Mouse (Mus musculus) adrenal gland (tissue): ENCODE data around the gene Tubgcp6.

ENCODE experiments used
- intact Hi-C: fragments of 180-260 bp; cut with DNase I; formaldehyde crosslinking; loops from one replicate; pipeline ENCODE4 v1.15.1; 2025

The Tubgcp6 gene

DNA sequence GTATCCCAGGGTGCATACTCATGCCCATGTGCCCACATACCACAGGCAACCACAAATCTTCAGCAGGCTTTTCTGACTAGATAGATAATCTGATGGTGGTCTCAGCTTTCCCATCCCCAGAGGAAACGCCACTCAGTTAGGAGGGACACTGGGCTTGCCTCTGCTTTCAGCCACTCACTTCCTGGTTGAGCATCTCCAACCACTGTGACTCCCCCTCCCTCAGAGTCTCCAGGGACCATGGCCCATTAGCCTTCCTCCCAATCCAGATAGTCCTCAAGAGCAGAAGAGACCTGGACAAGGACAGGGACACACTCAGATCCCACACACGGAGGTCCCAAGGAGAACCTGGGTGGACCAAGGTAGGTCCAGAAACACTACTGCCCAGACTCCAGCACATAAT lies 20.2 kb upstream of the Tubgcp6 start:
- intact Hi-C loops, result no loop called here

DNA sequence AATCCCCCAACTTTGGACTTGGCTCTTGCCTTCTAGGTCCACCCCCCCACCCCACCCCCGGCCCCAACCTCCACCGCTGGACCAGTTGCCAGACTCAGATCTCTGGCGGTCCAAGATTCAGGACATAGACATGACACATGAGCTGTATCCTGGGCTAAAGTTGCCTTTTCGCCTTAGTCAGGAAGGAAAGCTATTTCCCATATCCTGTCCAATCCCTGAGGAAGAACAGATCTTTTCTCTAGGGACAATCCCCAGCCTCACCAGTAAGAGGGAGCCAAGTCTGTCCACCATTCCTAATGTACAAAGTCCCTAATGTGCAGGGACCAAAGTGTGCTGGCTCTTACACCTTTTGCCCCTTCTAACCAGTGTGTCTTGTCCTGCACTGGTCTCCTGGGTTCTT lies 19.0 kb upstream of the Tubgcp6 start:
- intact Hi-C loops, result no loop called here

DNA sequence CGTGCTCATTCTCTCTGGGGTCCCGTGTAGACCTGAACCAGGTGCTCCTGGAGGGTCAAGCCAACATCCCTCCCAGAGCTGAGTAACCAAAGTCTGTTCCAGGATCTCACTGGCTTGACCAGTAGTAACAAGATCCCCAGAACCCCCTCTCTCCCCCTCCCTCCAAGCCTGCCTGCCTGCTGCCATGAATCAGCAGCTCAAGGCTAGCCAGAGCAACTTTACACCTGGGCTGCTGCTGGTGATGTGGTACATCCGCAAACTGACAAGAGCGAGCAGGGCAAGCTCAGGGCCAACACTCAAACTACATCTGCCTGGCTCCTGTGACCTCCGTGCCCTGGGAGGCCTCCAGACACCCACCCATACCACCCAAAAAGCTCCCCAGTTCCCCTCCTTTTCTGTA lies 18.5 kb upstream of the Tubgcp6 start:
- intact Hi-C loops, result no loop called here

DNA sequence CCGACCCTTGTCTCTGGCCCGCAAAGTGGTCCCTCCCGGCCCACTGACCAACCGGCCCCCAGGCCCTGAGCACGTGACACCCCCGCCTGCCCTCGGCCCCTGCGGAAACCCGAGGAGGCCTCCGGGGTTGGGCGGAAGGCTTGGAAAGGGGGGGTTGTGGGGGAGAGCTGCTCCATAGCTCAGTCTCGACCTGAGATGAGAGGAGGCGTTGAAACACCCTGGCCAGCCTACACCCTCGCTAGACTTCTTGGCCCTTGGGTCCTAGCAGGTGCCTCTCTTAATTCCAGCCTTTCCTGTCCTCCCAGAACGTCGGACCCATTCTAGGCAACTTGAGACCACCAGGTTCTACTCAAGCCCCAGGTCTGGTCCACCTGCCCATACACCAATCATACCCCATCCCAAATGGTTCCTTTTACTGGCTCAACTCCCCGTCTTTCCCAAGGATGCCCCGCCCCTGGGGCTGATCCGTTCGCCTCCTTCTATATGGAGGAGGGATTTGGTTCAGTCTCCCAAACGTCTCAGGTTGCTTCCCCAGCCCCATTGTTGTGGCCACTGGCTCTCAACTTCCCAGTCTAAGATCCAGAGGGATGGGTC lies 17.8 kb upstream of the Tubgcp6 start, which contains the start of gene Mapk12:
TSS of gene Mapk12 (minus strand) at position 45 of the 594 bp plus-strand sequence.
- intact Hi-C loops, result no loop called here

DNA sequence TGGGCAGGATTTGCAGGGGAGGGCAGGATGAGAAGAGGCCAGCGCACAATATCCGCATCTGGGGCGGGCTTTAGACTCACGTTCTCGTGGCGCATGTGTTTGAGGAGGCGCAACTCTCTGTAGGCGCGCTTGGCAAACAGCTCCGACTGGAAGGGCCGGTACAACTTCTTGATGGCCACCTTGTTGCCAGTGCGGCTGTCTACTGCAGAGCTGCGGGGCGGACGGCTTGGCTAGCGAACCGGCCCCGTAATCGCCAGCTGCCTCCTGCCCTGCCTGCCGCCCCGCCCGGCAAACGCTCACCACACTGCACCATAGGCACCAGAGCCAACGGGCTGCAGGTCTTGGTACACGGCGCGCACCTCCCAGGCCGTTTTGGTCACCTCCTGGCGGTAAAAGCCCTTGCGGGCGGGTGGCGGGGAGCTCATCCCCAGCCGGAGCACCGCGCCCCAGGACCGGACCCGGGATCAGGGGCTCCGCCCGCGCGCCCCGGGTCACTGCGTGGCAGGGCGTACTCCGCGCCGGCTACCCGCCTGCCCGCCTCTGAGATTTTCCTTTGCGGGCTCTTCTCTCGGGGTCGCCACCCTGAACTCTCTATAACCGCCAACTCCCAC lies 17.2 kb upstream of the Tubgcp6 start:
- intact Hi-C loops, result no loop called here

DNA sequence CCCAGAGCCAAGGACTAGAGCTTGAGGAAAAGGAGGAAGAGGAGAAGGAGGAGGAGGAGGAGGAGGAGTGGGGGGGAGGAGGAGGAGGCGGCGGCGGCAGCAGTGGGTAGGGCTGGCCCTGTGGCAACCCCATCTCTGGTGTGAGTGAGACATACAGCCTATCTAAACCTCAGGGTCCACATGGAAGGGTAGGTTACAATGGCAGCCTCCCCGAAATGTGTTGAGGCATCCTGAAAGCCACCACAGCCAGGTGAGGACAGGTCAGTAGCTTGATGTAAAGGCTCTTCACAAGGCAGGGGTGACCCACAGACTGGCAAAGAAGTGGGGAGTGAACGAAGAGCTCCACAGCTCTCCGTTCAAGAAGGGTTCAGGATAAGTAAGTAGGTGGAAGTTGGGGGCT lies 15.6 kb upstream of the Tubgcp6 start:
- intact Hi-C loops, result no loop called here

DNA sequence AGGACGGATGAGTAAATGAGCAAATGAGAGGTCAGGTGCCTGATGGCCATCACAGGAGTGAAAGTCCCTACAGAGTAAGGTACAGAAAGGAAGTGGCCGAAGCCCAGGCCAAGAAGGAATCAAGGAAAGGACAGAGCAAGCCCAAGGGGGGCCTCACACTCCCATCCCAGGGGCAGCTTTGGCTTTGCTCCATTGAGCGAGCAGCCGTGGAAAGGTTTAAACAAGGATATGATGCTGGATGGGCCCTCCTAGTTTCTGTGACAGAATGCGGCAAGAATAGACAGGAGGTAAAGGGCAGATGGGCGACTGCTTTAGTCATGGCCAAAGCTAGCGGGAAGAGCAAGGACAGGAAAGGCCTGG lies 15.1 kb upstream of the Tubgcp6 start:
- intact Hi-C loops, result no loop called here

DNA sequence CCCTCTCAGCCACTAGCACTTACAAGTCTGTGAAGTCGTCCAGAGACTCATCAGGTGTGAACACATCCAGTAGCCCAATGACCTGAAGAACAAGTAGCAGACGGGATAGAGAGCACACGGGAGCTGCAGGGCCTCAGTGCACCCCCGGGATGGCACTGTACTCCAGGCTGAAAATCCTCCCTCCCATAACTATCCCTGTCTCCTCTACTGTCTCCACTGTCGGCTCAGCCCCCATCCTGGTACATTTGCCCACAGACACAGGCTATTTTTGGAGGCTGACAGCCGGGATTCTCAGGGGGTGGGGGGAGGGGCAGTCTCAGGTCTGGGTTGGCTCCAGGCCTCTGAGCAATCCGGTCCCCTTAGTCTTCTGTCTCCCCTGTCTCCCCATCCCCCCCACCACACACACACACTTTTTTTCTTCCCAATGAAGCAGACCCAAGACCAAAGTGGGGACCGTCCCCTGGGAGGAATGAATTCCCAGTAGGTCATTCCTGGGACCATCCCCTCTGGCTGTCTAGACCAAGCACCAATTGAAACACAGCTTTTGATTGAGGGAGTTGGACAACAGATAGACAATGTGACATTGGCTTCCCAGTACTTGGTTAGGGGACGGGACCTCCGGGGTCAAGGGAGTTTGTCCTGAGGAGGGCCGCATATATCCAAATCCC lies 14.6 kb upstream of the Tubgcp6 start:
- intact Hi-C loops, result no loop called here

DNA sequence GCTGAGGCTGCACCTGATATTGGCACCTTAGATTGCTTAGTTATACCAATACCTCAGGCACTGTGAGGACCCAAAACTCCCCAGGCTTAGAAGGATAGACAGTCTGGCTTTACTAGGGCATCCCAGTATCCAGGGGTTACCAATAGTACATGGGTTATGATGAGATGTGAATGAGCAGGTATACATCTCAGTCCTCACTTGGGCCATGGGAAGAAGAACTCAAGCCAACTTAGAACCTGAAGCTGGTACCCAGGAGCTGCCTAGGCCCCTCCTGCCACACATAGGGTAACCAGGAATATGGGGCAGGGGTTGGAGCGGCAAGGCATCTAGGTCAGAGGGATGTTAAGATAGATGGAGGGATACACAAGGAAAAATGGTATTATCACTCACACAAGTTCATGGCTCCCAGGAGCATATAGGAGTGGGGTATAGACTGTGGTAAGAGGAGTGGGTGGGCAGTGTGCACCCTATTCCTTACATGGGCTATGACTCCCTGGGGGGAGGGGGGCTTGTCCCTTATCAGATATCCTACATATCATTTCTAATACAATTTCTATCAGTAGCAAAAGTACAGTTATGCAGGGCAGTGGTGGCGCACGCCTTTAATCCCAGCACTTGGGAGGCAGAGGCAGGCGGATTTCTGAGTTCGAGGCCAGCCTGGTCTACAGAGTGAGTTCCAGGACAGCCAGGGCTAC lies 13.7 kb upstream of the Tubgcp6 start:
- intact Hi-C loops, result no loop called here

DNA sequence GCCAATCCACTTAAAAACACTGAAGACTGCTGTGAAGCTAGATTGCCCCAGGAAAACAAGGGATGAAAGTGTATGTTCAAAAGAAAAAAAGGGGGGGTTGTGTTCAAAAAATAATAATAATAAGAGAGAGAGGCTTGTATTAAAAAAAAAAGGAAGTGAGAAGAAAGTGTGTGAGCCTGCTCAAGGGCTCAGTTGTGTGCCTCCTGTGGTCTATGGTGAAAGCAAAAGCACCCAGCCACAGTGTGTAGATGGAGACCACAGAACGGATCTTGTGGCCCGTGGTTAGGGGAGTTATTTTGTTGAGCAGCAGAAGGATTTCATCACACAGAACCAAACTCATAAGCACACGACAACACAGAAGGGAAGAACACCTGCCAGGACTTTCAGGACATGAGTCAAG lies 8.4 kb upstream of the Tubgcp6 start:
- intact Hi-C loops, result no loop called here

DNA sequence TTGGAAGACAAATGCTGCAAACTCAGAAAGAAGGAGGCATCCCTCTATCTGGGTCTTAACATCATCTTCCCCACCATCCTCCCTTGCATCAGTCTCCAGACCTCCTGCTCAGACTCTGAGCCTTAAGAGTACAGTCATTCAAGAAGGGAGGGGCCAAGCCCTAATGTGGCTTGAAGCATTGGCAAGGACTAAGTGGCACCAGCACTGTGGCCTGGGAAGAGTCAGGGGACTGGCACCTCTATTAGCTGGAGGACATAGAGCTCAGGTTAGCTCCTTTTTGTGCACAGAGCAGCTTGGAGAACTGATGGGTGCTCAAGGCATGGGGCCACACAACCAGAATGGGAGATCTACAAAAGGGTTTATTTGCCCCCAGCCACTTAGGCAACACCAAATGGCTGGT lies 7.3 kb upstream of the Tubgcp6 start:
- intact Hi-C loops, result no loop called here

DNA sequence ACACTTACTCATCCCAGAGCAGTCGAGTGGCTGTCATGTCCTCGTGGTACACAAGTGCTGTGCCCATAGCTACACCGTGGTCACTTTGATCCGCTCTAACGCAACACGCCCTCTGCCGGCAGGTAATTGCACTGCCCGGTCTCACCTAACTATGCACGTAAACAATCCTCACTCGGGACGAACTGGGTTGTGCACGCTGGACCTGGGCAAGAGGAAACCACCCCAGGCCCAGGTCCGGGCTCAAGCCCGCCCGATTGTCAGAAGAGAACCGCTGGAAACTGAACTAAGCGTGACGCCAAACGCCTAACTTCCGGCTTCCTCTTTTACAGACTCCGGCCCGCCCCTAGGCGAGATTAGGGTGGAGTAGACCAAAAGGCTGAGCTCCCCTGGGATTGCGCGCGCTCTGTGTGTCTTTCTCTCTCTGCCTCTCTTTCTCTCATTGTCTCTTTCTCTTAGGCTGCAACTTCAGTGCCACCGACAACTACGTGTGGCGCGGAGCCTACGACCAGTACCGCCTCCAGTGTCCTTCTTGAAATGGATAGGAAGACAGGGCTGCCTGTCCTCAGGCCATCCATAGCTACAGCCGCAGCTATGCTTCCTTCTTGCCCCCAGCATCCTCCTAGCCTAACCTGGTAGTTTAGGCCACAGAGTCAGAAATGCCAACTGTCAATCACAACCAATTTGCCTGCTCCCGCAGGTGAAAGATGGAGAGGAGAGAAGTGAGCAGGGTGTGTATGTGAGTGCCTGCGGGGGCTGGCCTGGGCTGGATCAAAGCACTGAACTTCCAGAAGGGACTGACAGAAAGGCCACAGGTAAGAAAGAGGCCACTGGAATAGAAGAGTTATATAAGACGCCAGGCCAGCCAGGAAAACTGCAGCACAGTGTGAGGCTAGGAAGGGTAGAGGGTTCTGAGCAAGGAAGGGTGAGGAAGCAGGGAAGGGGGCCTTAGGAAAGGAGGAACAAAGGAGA lies 5.8 kb upstream of the Tubgcp6 start, which contains the start of gene Hdac10:
TSS of gene Hdac10 (minus strand) at position 319 of the 969 bp plus-strand sequence.
- intact Hi-C loops, result no loop called here

DNA sequence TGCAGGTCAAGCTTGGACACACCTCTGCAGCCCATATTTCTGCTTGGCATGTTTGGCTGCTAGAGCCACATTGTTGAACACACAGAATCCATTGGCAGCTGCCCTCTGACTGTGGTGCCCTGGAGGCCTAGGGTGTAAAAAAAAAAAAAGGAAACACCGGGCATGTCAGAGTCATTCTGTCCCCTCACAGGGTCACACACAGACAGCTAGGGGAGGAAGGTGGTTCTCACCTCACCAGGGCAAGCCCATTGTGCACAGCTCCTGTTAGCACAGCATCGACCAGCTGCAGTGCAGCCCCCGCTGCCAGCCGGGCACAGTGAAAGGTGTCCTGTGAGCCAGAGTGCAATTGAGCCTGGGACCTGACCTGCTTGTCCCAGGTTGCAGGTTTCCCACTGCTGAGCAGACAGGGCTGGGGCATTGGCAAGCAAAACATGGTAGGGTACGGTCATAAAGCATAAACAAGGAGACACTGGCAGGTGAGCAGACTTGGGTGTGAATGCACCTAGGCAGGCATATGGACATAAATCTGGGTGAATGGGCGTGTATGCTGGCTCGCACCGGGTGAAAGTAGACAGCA lies 4.5 kb upstream of the Tubgcp6 start:
- intact Hi-C loops, result no loop called here

DNA sequence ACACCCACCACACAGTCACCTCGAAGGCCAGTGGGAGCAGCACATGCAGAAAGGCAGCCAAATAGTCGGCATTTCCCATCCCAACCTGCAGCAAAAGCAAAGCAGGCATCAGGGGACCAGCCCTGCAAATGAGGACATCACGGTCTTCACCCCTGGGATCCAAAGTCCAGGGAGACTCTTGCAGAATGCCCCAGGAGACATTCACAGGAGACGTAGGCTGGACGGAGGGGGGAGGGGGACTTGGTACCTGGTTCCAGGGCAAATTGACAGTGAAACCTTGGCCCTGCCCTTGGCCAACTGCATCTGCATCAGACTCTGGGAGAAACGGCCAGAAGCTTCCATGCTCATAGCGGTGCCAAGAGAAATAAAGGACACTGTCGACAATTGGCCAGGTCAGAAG lies 3.7 kb upstream of the Tubgcp6 start:
- intact Hi-C loops, result no loop called here

DNA sequence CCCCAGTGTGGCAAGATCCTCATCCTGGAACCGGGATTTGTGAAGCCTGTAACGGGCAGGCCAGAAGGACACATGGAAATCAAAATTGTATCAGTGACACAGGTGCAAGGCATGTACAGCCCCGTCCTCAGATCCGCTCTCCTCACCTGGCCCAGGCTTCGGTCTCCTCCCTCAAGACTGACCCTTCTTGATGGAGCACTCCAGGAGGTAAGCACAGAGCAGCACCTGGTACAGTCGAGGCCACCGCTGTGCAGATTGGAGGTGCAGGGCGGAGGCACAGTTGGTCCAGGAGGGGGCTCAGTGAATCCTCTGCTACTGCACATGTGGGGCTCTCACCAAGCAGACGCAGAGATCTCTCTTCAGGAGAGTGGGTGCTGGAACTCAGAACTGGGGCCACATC lies 2.4 kb upstream of the Tubgcp6 start:
- intact Hi-C loops, result no loop called here

DNA sequence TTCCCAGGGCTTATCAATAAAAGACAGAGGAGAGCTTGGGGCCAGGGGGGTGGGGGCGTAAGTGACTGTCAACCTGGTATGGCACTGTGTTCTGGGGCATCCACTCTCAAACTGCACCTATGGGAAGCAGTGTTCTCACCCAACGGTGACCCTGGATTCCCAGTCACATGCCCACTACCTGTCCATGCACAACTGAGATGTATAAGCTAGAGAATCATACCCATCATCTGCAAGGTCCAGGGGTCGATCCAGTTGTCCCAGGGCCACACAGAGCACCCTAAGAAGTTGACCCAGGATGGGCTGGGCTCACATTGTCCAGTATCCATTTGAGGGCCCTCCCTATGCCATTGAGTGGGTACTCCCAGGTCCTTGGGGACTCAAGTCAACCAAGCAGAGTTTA lies 1.4 kb upstream of the Tubgcp6 start:
- intact Hi-C loops, result loop anchor here (5.0 kb wide), 1 partner anchor 88 kb away; the partner anchor contains the start of gene Ppp6r2

DNA sequence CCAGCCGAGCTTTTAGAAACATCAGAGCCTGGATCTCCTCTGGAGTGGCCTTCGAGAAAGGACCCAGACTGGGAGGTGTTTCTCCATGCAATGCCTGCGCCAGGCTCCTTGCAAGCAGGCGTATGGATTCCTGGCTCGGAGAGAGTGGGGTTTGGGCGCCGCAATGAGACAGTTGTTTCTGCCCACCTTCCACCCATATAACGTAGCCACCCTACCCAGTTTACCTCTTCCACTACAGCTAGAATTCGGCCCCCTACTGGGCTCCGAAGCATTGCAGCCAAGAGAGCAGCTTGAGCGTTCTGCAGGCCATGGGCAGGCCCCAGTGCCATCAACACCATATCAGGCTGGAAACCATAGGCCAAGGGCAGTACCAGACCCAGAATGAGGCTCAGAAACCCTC lies 683 bp upstream of the Tubgcp6 start:
- intact Hi-C loops, result loop anchor here (5.0 kb wide), 1 partner anchor 89 kb away; the partner anchor contains the start of gene Ppp6r2

DNA sequence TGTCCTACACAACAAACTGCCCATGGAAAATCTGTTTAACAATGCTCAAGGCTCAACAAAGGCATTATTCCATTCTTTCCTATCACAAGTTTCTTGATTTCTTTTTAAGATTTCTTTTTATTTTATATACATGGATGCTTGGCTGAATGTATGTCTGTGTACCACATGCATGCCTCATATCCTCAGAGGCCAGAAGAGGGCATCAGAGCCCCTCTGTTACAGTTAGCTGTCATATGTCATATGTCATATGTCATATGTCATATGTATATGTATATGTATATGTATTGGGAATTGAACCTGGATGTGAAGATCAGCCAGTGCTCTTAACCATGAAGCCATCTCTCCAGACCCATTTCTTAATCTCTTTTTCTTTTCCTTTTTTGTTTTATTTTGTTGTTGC lies 4.9 kb downstream of the Tubgcp6 start:
- intact Hi-C loops, result no loop called here

DNA sequence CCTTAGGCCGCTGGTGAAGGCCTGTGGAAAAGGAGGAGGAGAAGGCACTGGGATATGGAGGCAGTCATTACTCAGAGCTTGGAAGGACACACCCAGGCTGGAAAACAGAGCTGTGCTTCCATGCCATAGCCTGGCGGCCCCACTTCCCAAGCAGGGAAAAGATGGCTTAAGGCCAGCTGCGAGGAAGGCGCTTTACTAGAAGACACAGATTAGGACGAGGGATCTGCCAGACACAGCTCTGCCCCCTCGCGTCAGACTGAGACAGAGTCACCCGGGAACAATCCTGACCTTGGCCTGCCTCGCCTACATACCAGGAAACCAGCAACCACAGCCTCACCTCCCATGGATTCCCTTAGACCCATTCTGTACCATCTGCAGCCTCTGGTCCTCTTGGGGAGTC lies 12.8 kb downstream of the Tubgcp6 start:
- intact Hi-C loops, result no loop called here

DNA sequence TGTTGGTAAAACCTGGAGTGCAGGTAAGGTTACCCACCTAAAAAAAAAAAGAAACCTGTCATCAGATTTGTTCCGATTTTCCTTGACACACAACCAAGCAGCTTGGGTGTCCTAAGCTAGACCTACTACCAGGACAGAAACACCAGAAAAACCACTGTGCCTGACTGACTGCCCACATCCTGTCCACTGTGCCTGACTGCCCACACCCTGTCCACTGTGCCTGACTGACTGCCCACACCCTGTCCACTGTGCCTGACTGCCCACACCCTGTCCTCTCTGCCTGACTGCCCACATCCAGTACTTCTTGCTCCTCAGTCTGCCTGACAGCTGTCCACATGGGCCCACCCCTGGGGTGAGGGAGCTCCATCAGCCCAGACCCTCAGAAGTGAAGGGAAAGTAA lies 15.9 kb downstream of the Tubgcp6 start:
- intact Hi-C loops, result no loop called here

DNA sequence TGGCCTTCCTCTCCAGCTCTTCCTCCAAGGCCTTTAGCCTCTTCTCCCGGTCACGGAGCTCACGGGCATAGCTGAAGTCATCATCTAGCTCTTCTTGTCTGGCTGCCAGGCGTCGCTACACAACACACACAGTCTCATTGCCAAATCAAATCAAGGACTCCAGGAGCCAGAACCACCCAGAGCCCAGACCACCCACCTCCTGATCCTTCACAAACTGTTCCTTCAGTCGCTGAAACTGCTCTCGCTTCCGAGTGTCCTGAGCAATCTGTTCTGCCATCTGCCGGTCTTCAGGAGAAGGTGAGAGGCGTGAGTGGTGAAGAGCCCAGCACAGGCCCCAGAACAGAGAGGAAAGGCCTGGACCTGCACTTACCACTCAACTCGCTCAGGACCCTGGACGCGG lies 16.8 kb downstream of the Tubgcp6 start:
- intact Hi-C loops, result no loop called here
